In the genomic region with DNA sequence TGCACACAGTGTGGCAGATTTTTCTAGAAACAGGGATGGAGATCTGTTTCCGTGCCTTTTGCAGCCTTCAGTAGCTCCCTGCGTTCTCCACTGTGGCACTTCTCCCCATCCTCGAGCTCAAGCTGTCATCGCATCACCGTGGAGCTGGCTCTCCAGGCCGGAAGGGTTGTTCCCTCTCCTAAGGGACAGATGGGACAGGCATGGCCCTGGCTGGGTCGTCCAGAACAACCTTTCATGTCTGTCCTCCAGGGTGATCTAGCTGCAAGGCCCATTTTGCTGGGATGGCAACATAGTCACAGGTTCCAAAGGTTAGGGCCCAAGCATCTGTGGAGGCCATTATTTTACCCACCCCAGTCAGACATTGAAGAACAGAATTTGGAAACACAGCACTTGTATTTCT, we compare ENCODE assay signal across 28 mouse cellular contexts. TPM values are rescaled to one million over a fixed set of nuclear protein-coding genes. Genes with fewer than 3 reads are reported as not detected.
"Had no signal": no experiment of that assay in that cellular context is flagged by ENCODE, and none has a peak within 500 bp of the region (broad histone marks: within the 10 kb centered on the region; RNA-seq: fewer than 3 reads in every experiment).

No protein-coding gene starts in this region.

- H3K27ac ChIP-seq: gastrocnemius, adult 2 months; heart, embryonic 10.5 days; hindbrain, embryonic 10.5 days; hindbrain, embryonic 12.5 days; hindbrain, embryonic 14.5 days; intestine, embryonic 15.5 days; layer of hippocampus, adult 2 months; left cerebral cortex, adult 2 months; limb, embryonic 10.5 days; limb, embryonic 12.5 days had no signal

- H3K27me3 ChIP-seq: intestine, embryonic 15.5 days had no signal

- ATAC-seq: hindbrain, embryonic 16.5 days; inflammation-experienced regulatory T-cells, adult 6 months; intestine, embryonic 15.5 days; intestine, postnatal 0 days had no signal

- H3K36me3 ChIP-seq: heart, embryonic 10.5 days; heart, embryonic 12.5 days; hindbrain, embryonic 10.5 days; hindbrain, embryonic 12.5 days; intestine, embryonic 15.5 days; limb, embryonic 10.5 days; limb, embryonic 12.5 days had no signal

- H3K4me3 ChIP-seq: gastrocnemius, adult 2 months; heart, embryonic 10.5 days; heart, embryonic 12.5 days; hindbrain, embryonic 10.5 days; hindbrain, embryonic 12.5 days; intestine, embryonic 15.5 days; layer of hippocampus, adult 2 months; left cerebral cortex, adult 2 months; limb, embryonic 10.5 days; limb, embryonic 12.5 days had no signal

- H3K4me2 ChIP-seq: heart, embryonic 12.5 days; hindbrain, embryonic 12.5 days; hindbrain, embryonic 14.5 days; intestine, embryonic 15.5 days; limb, embryonic 12.5 days; liver, embryonic 11.5 days had no signal

- H3K9me3 ChIP-seq: heart, embryonic 10.5 days; heart, embryonic 12.5 days; hindbrain, embryonic 10.5 days; hindbrain, embryonic 12.5 days; intestine, embryonic 15.5 days; limb, embryonic 10.5 days; limb, embryonic 12.5 days had no signal

- DNase-seq: gastrocnemius, adult 2 months; gastrocnemius, postnatal 10 days; gastrocnemius, postnatal 25 days; heart, postnatal 4 days; kidney, adult 18-20 months; kidney, adult 8-10 months; kidney, postnatal 10 days; kidney, postnatal 25 days; kidney, postnatal 4 days; liver had no signal

- H3K4me1 ChIP-seq: heart, embryonic 12.5 days; hindbrain, embryonic 12.5 days; intestine, embryonic 15.5 days; limb, embryonic 10.5 days; limb, embryonic 12.5 days had no signal

- H3K9ac ChIP-seq: heart, embryonic 12.5 days; hindbrain, embryonic 12.5 days; hindbrain, embryonic 14.5 days; intestine, embryonic 15.5 days; limb, embryonic 12.5 days had no signal

RNA-seq across cellular contexts. Expression of gene Shcbp1l, which starts 6.2 kb away (rescaled TPM):
- total RNA-seq: gastrocnemius, adult 2 months; gastrocnemius, postnatal 10 days; gastrocnemius, postnatal 25 days; heart, adult 18-20 months; heart, adult 8-10 months; heart, postnatal 10 days; heart, postnatal 25 days; heart, postnatal 4 days had no signal
- polyA plus RNA-seq: hindbrain, embryonic 10.5 days; intestine, postnatal 0 days had no signal
